Mouse (Mus musculus) heart, adult 2 months (tissue): ENCODE results near the gene Tnni3k. TPM values are rescaled to one million over a fixed set of nuclear protein-coding genes. Genes with fewer than 3 reads are reported as not detected.
A peak's percentile ranks its signal among the peaks of the same experiment; 100 is the strongest.

Experiments
- DNase-seq, 2 experiments: peaks; one replicate each; pipeline ENCODE4 v3.0.0; 2021
- H3K27ac ChIP-seq: fragments of 200-600 bp; 2 replicates; pipeline ENCODE4 v1.8.1; 2022
- H3K27me3 ChIP-seq: fragments of 200-500 bp; 2 replicates; pipeline ENCODE4 v1.6.1; 2012; ENCODE audit warnings: mild to moderate bottlenecking, low read length, inconsistent platforms, mixed read lengths; ENCODE audit not compliant: control insufficient read depth, insufficient read depth
- H3K36me3 ChIP-seq: fragments of 200-500 bp; 2 replicates; pipeline ENCODE4 v1.6.1; 2012; ENCODE audit warnings: low read length, inconsistent platforms; ENCODE audit not compliant: control insufficient read depth, insufficient read depth
- H3K4me1 ChIP-seq: fragments of 200-500 bp; 2 replicates; pipeline ENCODE4 v1.6.1; 2011; ENCODE audit warnings: low read length; ENCODE audit not compliant: control insufficient read depth, insufficient read depth
- H3K4me3 ChIP-seq: fragments of 200-600 bp; 2 replicates; pipeline ENCODE4 v1.8.1; 2022
- H3K79me2 ChIP-seq: fragments of 200-500 bp; replicated peaks from 2 replicates; pipeline ENCODE4 v1.6.1; 2012; ENCODE audit warnings: mild to moderate bottlenecking, inconsistent platforms, low read length, moderate library complexity, mixed read lengths; ENCODE audit not compliant: control insufficient read depth, insufficient read depth
- H3K9ac ChIP-seq: fragments of 200-500 bp; 2 replicates; pipeline ENCODE4 v1.6.1; 2012; ENCODE audit warnings: low read depth, mild to moderate bottlenecking, control low read depth, inconsistent platforms, low read length, mixed read lengths
- CTCF ChIP-seq: fragments of 200-600 bp; IDR thresholded peaks from 2 replicates; pipeline ENCODE4 v1.8.1; 2022; ENCODE audit warnings: antibody characterized with exemption, mild to moderate bottlenecking, moderate library complexity
- EP300 ChIP-seq: fragments of 200-500 bp; IDR thresholded peaks from 2 replicates; pipeline ENCODE4 v1.6.1; 2011; ENCODE audit warnings: low read depth, low read length, control low read depth; ENCODE audit not compliant: insufficient read depth
- POLR2A ChIP-seq: fragments of 200-500 bp; IDR thresholded peaks from 2 replicates; pipeline ENCODE4 v1.6.1; 2011; ENCODE audit warnings: mild to moderate bottlenecking, low read depth, low read length, control low read depth; ENCODE audit not compliant: insufficient read depth
- WGBS: fragments of 180-500 bp; shearing (Covaris S2); methylation state at CpG from one replicate; pipeline ENCODE4 v1.1.7; 2018; 5-methylcytosine and 5-hydroxymethylcytosine counted together
- intact Hi-C: fragments of 180-260 bp; cut with DNase I; formaldehyde crosslinking; loops from one replicate; pipeline ENCODE4 v1.15.1; 2025
- long read RNA-seq: library from polyadenylated mRNA; stranded (forward); transcript quantifications from one replicate; pipeline ENCODE4 v2.0.0, GENCODE M21; 2021
- polyA plus RNA-seq: library from polyadenylated mRNA; depleted of rRNA; stranded (reverse); fragments of >200 nt; gene quantifications from 2 replicates; pipeline ENCODE4 v1.2.3, GENCODE M21; 2012; rRNA removed
- total RNA-seq, 2 experiments: library from RNA; stranded (reverse); gene quantifications; 2 replicates each; pipeline ENCODE4 v1.2.3; 2021

Gene Tnni3k
- total RNA-seq, result 10 to 100 TPM; 69.7 to 75.9 TPM
- polyA plus RNA-seq, result 69.9 and 113 TPM in 2 replicates
- long read RNA-seq, transcript Tnni3k-201 (25 exons, 3,034 nt), result major isoform, 74 of 117 reads
- long read RNA-seq, partial matches to known transcripts, result 10 of 117 reads
- long read RNA-seq, other reads (novel, unspliced or antisense), result 33 of 117 reads

- Histone ChIP-seq H3K4me3 (peak within 1 kb of the TSS; percentile 44), H3K4me1 (no peaks in the 10 kb centered on the region), H3K9ac (peak within 1 kb of the TSS; percentile 64), H3K79me2 (no peaks in the 10 kb centered on the region), H3K27me3 (no peaks in the 10 kb centered on the region), H3K27ac (peak within 1 kb of the TSS; percentile 86), H3K36me3 (no peaks in the 10 kb centered on the region)
- WGBS, result 40% methylated on average over 6 of the region's 6 CpGs
- intact Hi-C loops, result no loop called here
- peak in 1 of 2 experiments; percentile 38 for DNase-seq
- TF ChIP-seq EP300 (0 out of 2 replicates have a peak, but pooled peaks have one; percentile 17), POLR2A (peak; percentile 68; the same call in 1 of the 2 replicates), CTCF (no peak)
Measured at GRCm38 (mm10) chr3:155055231-155055916, at the start of gene Tnni3k. Tnni3k (minus strand) TSS chr3:155055407.

GRCm38 (mm10) chr3:155099266-155099665, 44.1 kb upstream of the Tnni3k start:
- 77% methylated on average over 1 of the region's 1 CpGs for WGBS
- no peaks in the 10 kb centered on the region for H3K36me3 ChIP-seq
- no peak overlapping the region for H3K9ac ChIP-seq
- no peak overlapping the region for H3K27ac ChIP-seq
- H3K79me2 ChIP-seq, result no peaks in the 10 kb centered on the region
- H3K27me3 ChIP-seq, result no peaks in the 10 kb centered on the region
- no peak for DNase-seq
- intact Hi-C loops, result no loop called here
- TF ChIP-seq CTCF, result no peak
- no peak for TF ChIP-seq POLR2A
- TF ChIP-seq EP300, result no peak
- H3K4me3 ChIP-seq, result no peak overlapping the region
- H3K4me1 ChIP-seq, result no peaks in the 10 kb centered on the region

GRCm38 (mm10) chr3:155093116-155093956, 38.1 kb upstream of the Tnni3k start, which contains the start of the genes Fpgt and Lrriq3:
Fpgt (minus strand) TSS chr3:155093403.
Lrriq3 (plus strand) TSS chr3:155093434.
- DNase-seq, result peak; percentile 87 to 90
- intact Hi-C loops, result loop anchor here (2.0 kb wide), 1 partner anchor 497 kb away; the partner anchor contains the start of genes Cryz and Tyw3

GRCm38 (mm10) chr3:155092081-155092480, 36.9 kb upstream of the Tnni3k start:
- 91% methylated on average over 6 of the region's 6 CpGs for WGBS
- no peaks in the 10 kb centered on the region for H3K27me3 ChIP-seq
- no peak overlapping the region for H3K9ac ChIP-seq
- intact Hi-C loops, result loop anchor here (2.0 kb wide), 1 partner anchor 495 kb away; the partner anchor contains the start of genes Cryz and Tyw3
- H3K27ac ChIP-seq, result no peak overlapping the region
- no peaks in the 10 kb centered on the region for H3K79me2 ChIP-seq
- H3K36me3 ChIP-seq, result no peaks in the 10 kb centered on the region; the same call in none of the 2 replicates
- H3K4me1 ChIP-seq, result peaks cover 2% of the 10 kb centered on the region
- no peak overlapping the region for H3K4me3 ChIP-seq
- TF ChIP-seq POLR2A (no peak), CTCF (no peak), EP300 (no peak)
- DNase-seq, result no peak

More at GRCm38 (mm10) chr3:155093116-155093956, 38.1 kb upstream of the Tnni3k start, which contains the start of the genes Fpgt and Lrriq3:
- H3K27me3 ChIP-seq, result no peaks in the 10 kb centered on the region
- H3K9ac ChIP-seq, result peak within 1 kb of the TSS; percentile 64
- H3K36me3 ChIP-seq, result no peaks in the 10 kb centered on the region
- H3K27ac ChIP-seq, result peak within 1 kb of the TSS; percentile 90
- WGBS, result 1% methylated on average over 47 of the region's 47 CpGs
- TF ChIP-seq EP300 (0 out of 2 replicates have a peak, but pooled peaks have one; percentile 46), CTCF (peak; percentile 22; the same call in 1 of the 2 replicates), POLR2A (peak; percentile 86)
- peak within 1 kb of the TSS; percentile 75 for H3K4me3 ChIP-seq
- H3K4me1 ChIP-seq, result peaks cover 2% of the 10 kb centered on the region
- no peaks in the 10 kb centered on the region for H3K79me2 ChIP-seq

- H3K79me2 ChIP-seq, result no peaks in the 10 kb centered on the region
- H3K9ac ChIP-seq, result no peak overlapping the region
- intact Hi-C loops, result no loop called here
- TF ChIP-seq POLR2A, result no peak
- TF ChIP-seq EP300, result no peak
- TF ChIP-seq CTCF, result no peak
- H3K27me3 ChIP-seq, result no peaks in the 10 kb centered on the region
- 71% methylated on average over 4 of the region's 4 CpGs for WGBS
- no peaks in the 10 kb centered on the region for H3K4me1 ChIP-seq
- no peak overlapping the region for H3K27ac ChIP-seq
- no peak overlapping the region for H3K4me3 ChIP-seq
- no peaks in the 10 kb centered on the region for H3K36me3 ChIP-seq
- no peak for DNase-seq
Measured at GRCm38 (mm10) chr3:155077908-155078307, 22.7 kb upstream of the Tnni3k start.
